Mouse (Mus musculus): ENCODE measurements around the gene Gm21976.

Gm21976 gene

GRCm38 (mm10) chr13:98354871-98355558, 75.3 kb downstream of the Gm21976 start:
- DNase-seq = peak; percentile 26 to 49

- peak in 1 of 2 experiments; percentile 36 for DNase-seq
These were observed 75.9 kb downstream of the Gm21976 start for GRCm38 (mm10) chr13:98355559-98356111.

- DNase-seq = no peak
These were observed 76.7 kb downstream of the Gm21976 start for GRCm38 (mm10) chr13:98356176-98356972.
